Mouse (Mus musculus): Measurements from ENCODE around the gene Cygb.

- no peak for TF ChIP-seq SMC3 (IDR thresholded peaks at IDR 0.05; ENCODE audit: low read depth, low read length)
- TF ChIP-seq POLR2A (IDR thresholded peaks at IDR 0.05; ENCODE audit: control insufficient read depth in 1 of 2, insufficient read depth in 1 of 2, low read depth in 1 of 2, low read length in 2 of 2, poor library complexity in 1 of 2): no peak
- TF ChIP-seq ELF1 (IDR thresholded peaks at IDR 0.05; ENCODE audit: low read depth, low read length): no peak
- no peak for TF ChIP-seq MXI1 (IDR thresholded peaks at IDR 0.05; ENCODE audit: low read depth, low read length)
- TF ChIP-seq HCFC1 (IDR thresholded peaks at IDR 0.05; ENCODE audit: low read depth, low read length): no peak
- TF ChIP-seq CTCF (IDR thresholded peaks at IDR 0.05 in 2 of 3, conservative IDR thresholded peaks at IDR 0.05 in 1 of 3; ENCODE audit: control insufficient read depth in 1 of 3, insufficient read depth in 1 of 3, low read depth in 2 of 3, low read length in 3 of 3, poor library complexity in 1 of 3, severe bottlenecking in 1 of 3): no peak
- no peak for TF ChIP-seq E2F4 (IDR thresholded peaks at IDR 0.05; ENCODE audit: borderline replicate concordance, low read depth, low read length)
- TF ChIP-seq MEF2A (IDR thresholded peaks at IDR 0.05; ENCODE audit: extremely low read depth, insufficient replicate concordance, low read depth, low read length, poor library complexity, severe bottlenecking): no peak
- TF ChIP-seq UBTF (IDR thresholded peaks at IDR 0.05; ENCODE audit: borderline replicate concordance, insufficient read depth, low read depth, low read length): no peak
- TF ChIP-seq CHD1 (IDR thresholded peaks at IDR 0.05; ENCODE audit: low read depth, low read length): no peak
- TF ChIP-seq EP300 (IDR thresholded peaks at IDR 0.05; ENCODE audit: low read depth in 1 of 2, low read length in 2 of 2): no peak
- TF ChIP-seq GATA1 (IDR thresholded peaks at IDR 0.05; ENCODE audit: low read depth, low read length): no peak
- TF ChIP-seq POLR2AphosphoS2 (IDR thresholded peaks at IDR 0.05; ENCODE audit: low read length): no peak
Measured at GRCm38 (mm10) chr11:116596766-116597165, 57.3 kb downstream of the Cygb start.
